Mouse (Mus musculus): ENCODE data around the gene Vti1a. TPM values are rescaled to one million over a fixed set of nuclear protein-coding genes. Genes with fewer than 3 reads are reported as not detected.

Vti1a gene
- polyA plus RNA-seq, 1 experiment, result 22.6 TPM

GRCm38 (mm10) chr19:55565111-55565510 is 249.0 kb downstream of the Vti1a start:
- no peak overlapping the region for H3K4me3 ChIP-seq (ENCODE audit: insufficient read depth, low read length)
- H3K27ac ChIP-seq (ENCODE audit: insufficient read depth, low read length), result no peak overlapping the region
- TF ChIP-seq CTCF (IDR thresholded peaks at IDR 0.05; ENCODE audit: borderline replicate concordance, insufficient read depth, low read length) (no peak), POLR2A (IDR thresholded peaks at IDR 0.05; ENCODE audit: low read depth, low read length) (no peak)
- no peaks in the 10 kb centered on the region for H3K4me1 ChIP-seq (ENCODE audit: control insufficient read depth, insufficient read depth, low read length)

- no peak overlapping the region for H3K27ac ChIP-seq (ENCODE audit: insufficient read depth, low read length)
- TF ChIP-seq CTCF (IDR thresholded peaks at IDR 0.05; ENCODE audit: borderline replicate concordance, insufficient read depth, low read length) (no peak), POLR2A (IDR thresholded peaks at IDR 0.05; ENCODE audit: low read depth, low read length) (no peak)
- no peaks in the 10 kb centered on the region for H3K4me1 ChIP-seq (ENCODE audit: control insufficient read depth, insufficient read depth, low read length)
- no peak overlapping the region for H3K4me3 ChIP-seq (ENCODE audit: insufficient read depth, low read length)
Observed at GRCm38 (mm10) chr19:55565523-55566369, 249.7 kb downstream of the Vti1a start.

- no peak overlapping the region for H3K4me3 ChIP-seq (ENCODE audit: insufficient read depth, low read length)
Observed at GRCm38 (mm10) chr19:55569114-55569513, 253.0 kb downstream of the Vti1a start.

GRCm38 (mm10) chr19:55569894-55570293 is 253.8 kb downstream of the Vti1a start:
- H3K27ac ChIP-seq (ENCODE audit: insufficient read depth, low read length), result no peak overlapping the region
- no peaks in the 10 kb centered on the region for H3K4me1 ChIP-seq (ENCODE audit: control insufficient read depth, insufficient read depth, low read length)
- no peak overlapping the region for H3K4me3 ChIP-seq (ENCODE audit: insufficient read depth, low read length)

More at GRCm38 (mm10) chr19:55569114-55569513, 253.0 kb downstream of the Vti1a start:
- TF ChIP-seq POLR2A (IDR thresholded peaks at IDR 0.05; ENCODE audit: low read depth, low read length) (no peak), CTCF (IDR thresholded peaks at IDR 0.05; ENCODE audit: borderline replicate concordance, insufficient read depth, low read length) (no peak)
- Histone ChIP-seq H3K27ac (ENCODE audit: insufficient read depth, low read length) (no peak overlapping the region), H3K4me1 (ENCODE audit: control insufficient read depth, insufficient read depth, low read length) (no peaks in the 10 kb centered on the region)

GRCm38 (mm10) chr19:55570520-55571296 is 254.6 kb downstream of the Vti1a start:
- Histone ChIP-seq H3K4me1 (ENCODE audit: control insufficient read depth, insufficient read depth, low read length) (no peaks in the 10 kb centered on the region), H3K27ac (ENCODE audit: insufficient read depth, low read length) (no peak overlapping the region), H3K4me3 (ENCODE audit: insufficient read depth, low read length) (no peak overlapping the region)
- TF ChIP-seq POLR2A (IDR thresholded peaks at IDR 0.05; ENCODE audit: low read depth, low read length) (no peak), CTCF (IDR thresholded peaks at IDR 0.05; ENCODE audit: borderline replicate concordance, insufficient read depth, low read length) (no peak)

More at GRCm38 (mm10) chr19:55569894-55570293, 253.8 kb downstream of the Vti1a start:
- no peak for TF ChIP-seq POLR2A (IDR thresholded peaks at IDR 0.05; ENCODE audit: low read depth, low read length)
- TF ChIP-seq CTCF (IDR thresholded peaks at IDR 0.05; ENCODE audit: borderline replicate concordance, insufficient read depth, low read length), result no peak

- Histone ChIP-seq H3K4me3 (ENCODE audit: insufficient read depth, low read length) (no peak overlapping the region), H3K4me1 (ENCODE audit: control insufficient read depth, insufficient read depth, low read length) (no peaks in the 10 kb centered on the region), H3K27ac (ENCODE audit: insufficient read depth, low read length) (no peak overlapping the region)
- TF ChIP-seq CTCF (IDR thresholded peaks at IDR 0.05; ENCODE audit: borderline replicate concordance, insufficient read depth, low read length), result no peak
- no peak for TF ChIP-seq POLR2A (IDR thresholded peaks at IDR 0.05; ENCODE audit: low read depth, low read length)
Observed at GRCm38 (mm10) chr19:55571486-55571885, 255.4 kb downstream of the Vti1a start.

GRCm38 (mm10) chr19:55577306-55578042 is 261.4 kb downstream of the Vti1a start:
- no peaks in the 10 kb centered on the region for H3K4me1 ChIP-seq (ENCODE audit: control insufficient read depth, insufficient read depth, low read length)
- no peak overlapping the region for H3K4me3 ChIP-seq (ENCODE audit: insufficient read depth, low read length)
- TF ChIP-seq CTCF (IDR thresholded peaks at IDR 0.05; ENCODE audit: borderline replicate concordance, insufficient read depth, low read length) (no peak), POLR2A (IDR thresholded peaks at IDR 0.05; ENCODE audit: low read depth, low read length) (no peak)
- no peak overlapping the region for H3K27ac ChIP-seq (ENCODE audit: insufficient read depth, low read length)

- Histone ChIP-seq H3K4me1 (ENCODE audit: control insufficient read depth, insufficient read depth, low read length) (no peaks in the 10 kb centered on the region), H3K27ac (ENCODE audit: insufficient read depth, low read length) (no peak overlapping the region)
- TF ChIP-seq CTCF (IDR thresholded peaks at IDR 0.05; ENCODE audit: borderline replicate concordance, insufficient read depth, low read length), result no peak
- no peak for TF ChIP-seq POLR2A (IDR thresholded peaks at IDR 0.05; ENCODE audit: low read depth, low read length)
Observed at GRCm38 (mm10) chr19:55578094-55579085, 262.3 kb downstream of the Vti1a start.

More at GRCm38 (mm10) chr19:55578094-55579085, 262.3 kb downstream of the Vti1a start:
- no peak overlapping the region for H3K4me3 ChIP-seq (ENCODE audit: insufficient read depth, low read length)
